Mouse (Mus musculus) frontal cortex, postnatal 25 days (tissue): ENCODE measurements at regions not wholly inside any gene's neighbourhood (a gene's known extent, or its start where the extent isn't known, plus 50 kb on each side); places are given as distances from the start of the nearest gene placed in this dataset.

Experiments used
- DNase-seq, 2 experiments: peaks; one replicate each; pipeline ENCODE4 v3.0.0; 2022; ENCODE audit warnings: low spot score in 2 of 2

- DNase-seq = no peak
Measured at GRCm38 (mm10) chr15:67732988-67733387, 1232.3 kb upstream of the Lrrc6 start.

GRCm38 (mm10) chr15:67729492-67729891 lies 1228.8 kb upstream of the Lrrc6 start:
- DNase-seq = no peak

- no peak for DNase-seq
Measured at GRCm38 (mm10) chr15:67725239-67725638, 1224.5 kb upstream of the Lrrc6 start.

- DNase-seq = no peak
Measured at GRCm38 (mm10) chr15:67714203-67714602, 1213.5 kb upstream of the Lrrc6 start.

GRCm38 (mm10) chr15:67686140-67686539 lies 1185.4 kb upstream of the Lrrc6 start:
- DNase-seq = no peak

DNA sequence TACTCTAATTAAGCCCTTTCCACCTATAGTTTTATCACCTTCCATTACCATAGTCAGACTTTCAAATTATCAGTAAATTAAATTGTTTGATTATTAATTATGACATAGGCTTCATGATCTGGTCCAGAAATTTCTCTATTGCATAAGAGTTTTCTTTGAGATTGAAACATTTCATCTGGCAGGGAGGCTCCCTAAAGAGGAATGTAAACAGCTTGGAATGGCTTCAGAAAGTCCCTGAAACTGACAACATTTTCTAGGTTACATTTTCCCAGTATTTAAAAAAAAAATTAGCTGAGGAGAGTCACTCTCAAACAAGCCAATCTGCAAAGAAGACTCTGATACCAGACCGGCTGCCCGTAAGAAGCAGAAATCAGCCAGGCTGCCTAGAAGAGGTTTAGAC lies 1172.6 kb upstream of the Lrrc6 start:
- DNase-seq = no peak

GRCm38 (mm10) chr15:67636155-67636554 lies 1135.4 kb upstream of the Lrrc6 start:
- DNase-seq = no peak

DNA sequence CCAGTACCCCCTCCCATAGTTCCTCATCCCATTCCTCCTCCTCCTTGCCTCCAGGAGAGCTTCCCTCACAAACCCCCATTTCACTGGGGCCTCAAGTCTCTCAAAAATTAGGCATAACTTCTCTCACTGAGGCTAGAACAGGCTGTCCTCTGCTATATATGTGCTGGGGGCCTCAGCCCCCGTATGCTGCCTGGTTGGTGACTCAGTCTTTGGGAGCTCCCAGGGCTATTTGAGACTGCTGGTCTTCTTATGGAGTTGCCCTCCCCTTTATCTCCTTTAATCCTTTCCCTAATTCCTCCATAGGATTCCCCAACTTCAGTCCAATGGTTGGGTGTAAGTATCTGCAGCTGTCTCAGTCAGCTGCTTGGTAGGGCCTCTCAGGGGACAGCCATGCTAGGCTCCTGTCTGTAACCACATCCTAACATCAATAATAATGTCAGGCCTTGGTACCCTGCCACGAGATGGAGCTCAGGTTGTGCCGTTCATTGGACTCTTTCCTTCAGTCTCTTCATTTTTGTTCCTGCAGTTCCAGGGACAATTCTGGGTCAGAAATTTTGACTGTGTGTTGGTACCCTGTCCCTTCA lies 1126.1 kb upstream of the Lrrc6 start:
- no peak for DNase-seq

DNA sequence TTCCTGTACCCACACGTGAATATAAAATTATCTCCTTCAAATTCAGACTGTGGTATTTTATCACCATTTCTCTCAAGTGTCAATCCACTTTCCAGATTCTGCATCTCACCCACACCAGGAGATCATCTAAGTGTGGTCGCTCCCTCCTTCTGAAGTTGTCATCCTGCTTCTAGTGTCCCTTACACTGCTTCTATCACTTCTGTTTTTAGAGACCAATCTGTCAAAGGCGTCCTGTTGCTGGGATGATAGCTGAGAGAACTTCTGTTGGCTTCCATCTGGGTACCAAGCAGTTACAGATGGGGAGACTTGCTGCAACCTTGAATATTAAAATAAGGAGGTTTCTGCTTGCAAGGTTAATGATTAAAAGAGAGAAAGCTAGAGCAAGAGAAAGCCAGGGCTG lies 1111.2 kb upstream of the Lrrc6 start:
- no peak for DNase-seq

- no peak for DNase-seq
Measured at GRCm38 (mm10) chr15:67598426-67598825, 1097.7 kb upstream of the Lrrc6 start.

GRCm38 (mm10) chr15:67576581-67576980 lies 1075.9 kb upstream of the Lrrc6 start:
- no peak for DNase-seq

DNA sequence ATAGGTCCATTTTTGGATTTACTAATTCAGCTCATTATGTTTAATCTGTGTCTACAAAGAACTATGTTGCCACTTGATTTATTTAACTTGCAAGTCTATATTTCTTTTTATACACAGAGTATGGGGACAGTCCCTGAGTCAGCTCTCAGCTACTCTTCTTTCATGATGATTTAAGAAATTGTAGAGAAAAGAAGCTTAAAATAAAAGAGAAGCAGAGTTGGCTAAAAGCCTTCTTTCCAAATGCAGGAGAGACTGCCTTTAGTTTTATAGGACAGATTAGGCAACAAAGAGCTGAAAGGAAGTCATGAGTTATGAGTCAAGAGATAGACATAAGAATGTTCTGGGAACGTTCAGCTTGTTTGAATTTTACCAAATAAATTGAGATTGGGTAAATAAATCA lies 1070.9 kb upstream of the Lrrc6 start:
- no peak for DNase-seq

GRCm38 (mm10) chr15:67557304-67557703 lies 1056.6 kb upstream of the Lrrc6 start:
- DNase-seq = no peak

GRCm38 (mm10) chr15:67551911-67552310 lies 1051.2 kb upstream of the Lrrc6 start:
- DNase-seq = no peak

GRCm38 (mm10) chr15:67546896-67547400 lies 1046.2 kb upstream of the Lrrc6 start:
- no peak for DNase-seq

DNA sequence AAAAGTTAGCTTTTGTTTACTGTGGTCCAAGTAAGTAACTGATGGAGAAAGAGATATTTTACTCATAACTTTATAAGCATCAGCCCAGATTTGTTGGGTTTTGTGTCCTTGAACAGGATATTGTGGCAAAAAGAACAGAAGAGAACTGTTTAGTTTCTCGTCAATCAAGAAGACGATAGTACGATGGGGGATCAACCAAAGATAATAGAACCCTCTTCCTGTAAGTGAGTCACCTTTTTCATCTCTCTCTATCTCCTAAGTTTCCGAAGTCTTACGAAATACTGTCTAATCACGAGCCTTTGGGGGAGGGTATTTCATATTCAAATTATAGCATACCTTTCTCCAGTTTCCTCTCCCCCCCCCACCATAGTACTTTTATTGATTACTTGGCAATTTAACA lies 1045.0 kb upstream of the Lrrc6 start:
- no peak for DNase-seq

GRCm38 (mm10) chr15:67513722-67514121 lies 1013.0 kb upstream of the Lrrc6 start:
- no peak for DNase-seq

DNA sequence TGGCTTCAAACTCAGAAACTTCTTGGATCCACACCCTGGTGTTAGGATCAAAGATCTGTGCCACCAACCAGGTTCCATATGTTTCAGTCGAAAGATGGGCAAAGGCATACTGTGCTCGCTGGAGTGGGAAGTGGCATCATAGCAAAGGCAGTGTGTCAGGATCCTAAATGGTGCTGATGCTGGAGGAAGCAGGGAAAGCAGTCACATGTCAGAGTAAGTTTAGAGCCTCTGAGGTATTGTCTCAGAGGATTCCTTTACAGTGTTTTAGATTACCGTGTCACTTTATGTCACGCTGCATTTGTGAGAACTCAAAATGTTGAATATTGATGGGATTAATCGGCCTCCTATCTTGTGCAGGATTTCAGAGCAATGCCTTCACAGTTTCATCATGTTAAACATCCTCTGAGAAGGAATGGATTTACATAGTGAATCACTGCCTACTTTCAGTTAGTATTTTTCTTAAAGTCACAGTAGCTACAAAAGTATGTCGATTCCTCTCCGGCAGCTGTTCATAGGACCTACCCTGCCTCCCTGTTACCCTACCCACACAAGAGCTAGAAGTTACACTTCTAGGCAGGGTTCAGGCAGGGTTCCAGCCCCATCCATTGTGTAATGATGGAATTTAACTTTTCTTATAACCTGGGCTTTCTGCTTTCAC lies 994.4 kb upstream of the Lrrc6 start:
- DNase-seq = no peak

DNA sequence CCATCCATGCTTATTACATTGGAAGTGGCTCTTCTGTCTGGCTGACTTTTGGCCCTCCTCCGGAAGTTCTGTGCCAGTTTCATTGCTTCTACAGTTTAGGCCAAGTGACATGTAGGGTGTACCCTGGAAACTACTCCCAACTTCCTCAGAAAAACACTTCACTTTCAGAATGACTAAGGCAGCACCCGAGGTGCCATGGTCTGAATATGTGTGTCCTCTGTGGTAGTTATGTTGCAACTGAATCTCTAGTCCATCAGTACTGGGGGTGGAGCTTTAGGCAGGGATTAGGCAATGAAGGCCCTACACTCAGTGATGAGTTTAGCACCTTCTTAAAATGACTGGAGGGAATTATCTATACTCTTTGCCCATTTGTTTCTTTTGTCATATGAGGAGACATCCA lies 981.0 kb upstream of the Lrrc6 start:
- no peak for DNase-seq

DNA sequence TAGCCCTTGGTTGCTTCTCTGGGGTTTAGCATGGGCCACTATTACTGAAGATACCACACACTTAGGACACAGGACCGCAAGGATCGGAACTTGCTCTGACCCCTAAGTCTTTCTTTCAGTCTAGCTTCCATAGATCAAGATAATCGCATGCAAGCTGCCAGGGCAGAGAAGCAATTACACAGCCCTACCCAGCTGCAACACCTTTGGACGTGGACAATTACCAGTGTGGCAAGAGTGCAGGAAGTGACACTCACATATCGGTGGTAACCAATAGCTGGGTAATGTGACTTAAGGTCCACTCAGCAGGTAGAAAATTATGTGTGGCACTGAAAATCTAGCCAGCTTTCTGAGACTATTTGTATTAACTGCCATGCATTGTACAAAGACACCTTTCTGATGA lies 973.6 kb upstream of the Lrrc6 start:
- DNase-seq = no peak

- no peak for DNase-seq
Measured at GRCm38 (mm10) chr15:67472979-67473378, 972.3 kb upstream of the Lrrc6 start.

DNA sequence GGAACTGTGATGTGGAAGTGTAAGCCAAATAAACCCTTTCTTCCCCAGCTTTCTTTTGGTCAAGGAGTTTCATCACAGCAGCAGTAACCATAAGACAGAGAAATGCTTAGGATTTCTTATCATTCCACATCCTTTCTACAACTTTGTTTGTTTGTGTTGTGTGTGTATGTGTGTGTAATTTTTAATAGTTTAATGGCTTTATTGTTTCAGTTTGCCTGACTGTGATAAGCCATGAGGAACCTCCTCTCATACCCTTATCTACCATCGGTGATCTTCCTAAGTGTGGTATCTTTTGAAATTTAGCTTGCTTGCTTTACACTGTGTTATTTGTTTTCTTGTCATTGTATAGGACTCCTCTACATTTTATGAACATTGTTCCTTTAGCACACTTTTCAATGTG lies 970.6 kb upstream of the Lrrc6 start:
- DNase-seq = no peak

DNA sequence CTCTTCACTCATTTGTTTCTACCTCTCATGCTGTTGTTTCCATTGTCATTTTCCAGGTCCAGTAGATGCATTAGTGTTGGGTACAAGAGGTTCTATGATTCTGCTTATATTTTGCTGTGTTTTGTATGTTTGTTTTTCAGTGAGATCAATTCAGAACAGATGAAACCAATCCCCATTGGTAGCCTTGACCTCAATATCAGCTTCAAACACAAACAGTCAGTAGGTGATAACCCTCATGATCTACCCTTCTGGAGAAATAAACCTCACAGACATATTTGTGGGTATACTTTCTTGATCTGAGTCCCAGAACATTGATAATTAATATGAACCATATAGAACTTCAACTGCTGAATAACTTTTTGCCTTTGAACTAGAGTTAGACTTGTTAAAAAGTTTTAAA lies 969.3 kb upstream of the Lrrc6 start:
- DNase-seq = no peak
